Mouse (Mus musculus): ENCODE data around the gene Defb28.

Gene Defb28

GRCm38 (mm10) chr2:152517981-152518380, at the start of gene Defb28:
Gene Defb28, plus strand, starts transcription at chr2:152518255.
- DNase-seq (ENCODE audit: low spot score in 2 of 2), result no peak

- DNase-seq (ENCODE audit: low spot score in 2 of 2), result peak in 1 of 2 experiments; percentile 25
Observed at GRCm38 (mm10) chr2:152470973-152471372, 47.1 kb upstream of the Defb28 start.

- no peak for DNase-seq (ENCODE audit: low spot score in 2 of 2)
Observed at GRCm38 (mm10) chr2:152472434-152472833, 45.6 kb upstream of the Defb28 start.

- no peak for DNase-seq (ENCODE audit: low spot score in 2 of 2)
Observed at GRCm38 (mm10) chr2:152476763-152477162, 41.3 kb upstream of the Defb28 start, which contains the start of gene Defb20. Gene Defb20, plus strand, starts transcription at chr2:152477063.

GRCm38 (mm10) chr2:152480881-152481280, 37.2 kb upstream of the Defb28 start:
- DNase-seq (ENCODE audit: low spot score in 2 of 2), result no peak

- no peak for DNase-seq (ENCODE audit: low spot score in 2 of 2)
Observed at GRCm38 (mm10) chr2:152481726-152482125, 36.3 kb upstream of the Defb28 start.

- DNase-seq (ENCODE audit: low spot score in 2 of 2), result no peak
Observed at GRCm38 (mm10) chr2:152487024-152487423, 31.0 kb upstream of the Defb28 start.

GRCm38 (mm10) chr2:152490038-152490437, 28.0 kb upstream of the Defb28 start, which contains the start of gene Defb22:
Gene Defb22, minus strand, starts transcription at chr2:152490138.
- DNase-seq (ENCODE audit: low spot score in 2 of 2), result no peak

GRCm38 (mm10) chr2:152493151-152493550, 24.9 kb upstream of the Defb28 start:
- no peak for DNase-seq (ENCODE audit: low spot score in 2 of 2)

GRCm38 (mm10) chr2:152498020-152498419, 20.0 kb upstream of the Defb28 start:
- no peak for DNase-seq (ENCODE audit: low spot score in 2 of 2)

- no peak for DNase-seq (ENCODE audit: low spot score in 2 of 2)
Observed at GRCm38 (mm10) chr2:152500204-152500862, 17.7 kb upstream of the Defb28 start.

- no peak for DNase-seq (ENCODE audit: low spot score in 2 of 2)
Observed at GRCm38 (mm10) chr2:152500863-152501229, 17.2 kb upstream of the Defb28 start.

GRCm38 (mm10) chr2:152503950-152504349, 14.1 kb upstream of the Defb28 start:
- no peak for DNase-seq (ENCODE audit: low spot score in 2 of 2)

GRCm38 (mm10) chr2:152511592-152511991, 6.5 kb upstream of the Defb28 start, which contains the start of gene Defb26:
Gene Defb26, minus strand, starts transcription at chr2:152511692.
- DNase-seq (ENCODE audit: low spot score in 2 of 2), result no peak

- no peak for DNase-seq (ENCODE audit: low spot score in 2 of 2)
Observed at GRCm38 (mm10) chr2:152516084-152516483, 2.0 kb upstream of the Defb28 start.

GRCm38 (mm10) chr2:152539944-152540710, 22.1 kb downstream of the Defb28 start, which contains the start of gene Defb29:
Gene Defb29, minus strand, starts transcription at chr2:152540098.
- no peak for DNase-seq (ENCODE audit: low spot score in 2 of 2)

- DNase-seq (ENCODE audit: low spot score in 2 of 2), result no peak
Observed at GRCm38 (mm10) chr2:152541979-152542378, 23.9 kb downstream of the Defb28 start.

- DNase-seq (ENCODE audit: low spot score in 2 of 2), result no peak
Observed at GRCm38 (mm10) chr2:152542897-152543296, 24.8 kb downstream of the Defb28 start.

- DNase-seq (ENCODE audit: low spot score in 2 of 2), result no peak
Observed at GRCm38 (mm10) chr2:152543478-152543877, 25.4 kb downstream of the Defb28 start.

GRCm38 (mm10) chr2:152544691-152545090, 26.6 kb downstream of the Defb28 start:
- DNase-seq (ENCODE audit: low spot score in 2 of 2), result peak; percentile 50 to 54

- no peak for DNase-seq (ENCODE audit: low spot score in 2 of 2)
Observed at GRCm38 (mm10) chr2:152548124-152548523, 30.1 kb downstream of the Defb28 start.

- peak; percentile 11 to 57 for DNase-seq (ENCODE audit: low spot score in 2 of 2)
Observed at GRCm38 (mm10) chr2:152553774-152554423, 35.8 kb downstream of the Defb28 start.
